Mouse (Mus musculus) myocyte (in vitro differentiated cells): Measurements from ENCODE around the gene Pnpla2. TPM values are rescaled to one million over a fixed set of nuclear protein-coding genes. Genes with fewer than 3 reads are reported as not detected.

Source experiments
- H3K27me3 ChIP-seq: one replicate; pipeline ENCODE4 v1.6.1; 2011; ENCODE audit not compliant: control insufficient read depth, insufficient read depth, insufficient read length
- H3K36me3 ChIP-seq: one replicate; pipeline ENCODE4 v1.6.1; 2011; ENCODE audit not compliant: control insufficient read depth, insufficient read depth
- H3K4me2 ChIP-seq: one replicate; pipeline ENCODE4 v1.6.1; 2011; ENCODE audit warnings: low read depth, control low read depth
- H3K4me3 ChIP-seq: one replicate; pipeline ENCODE4 v1.5.1; 2011; ENCODE audit warnings: mild to moderate bottlenecking, control low read depth, moderate library complexity
- H3K79me2 ChIP-seq: one replicate; pipeline ENCODE4 v1.6.1; 2011; ENCODE audit not compliant: control insufficient read depth, insufficient read depth
- H3ac ChIP-seq: one replicate; pipeline ENCODE4 v1.6.1; 2011; ENCODE audit not compliant: control insufficient read depth, insufficient read length
- CEBPB ChIP-seq: IDR thresholded peaks from 2 replicates; pipeline ENCODE4 v1.6.1; 2011; ENCODE audit warnings: mild to moderate bottlenecking, moderate library complexity; ENCODE audit not compliant: poor library complexity, insufficient read depth, severe bottlenecking
- E2F4 ChIP-seq: IDR thresholded peaks from one replicate; pipeline ENCODE4 v1.6.1; 2011; ENCODE audit warnings: mild to moderate bottlenecking, control low read depth, moderate library complexity; ENCODE audit not compliant: insufficient read depth
- MAX ChIP-seq: IDR thresholded peaks from one replicate; pipeline ENCODE4 v1.6.1; 2011; ENCODE audit warnings: low read depth, mild to moderate bottlenecking, control low read depth
- MYOD1 ChIP-seq, 3 experiments: IDR thresholded peaks; one replicate each; pipeline ENCODE4 v1.6.1; 2011; ENCODE audit warnings: control low read depth in 2 of 3, low read depth in 2 of 3, mild to moderate bottlenecking in 2 of 3, moderate library complexity in 1 of 3; ENCODE audit not compliant: insufficient read length in 2 of 3, control insufficient read depth in 1 of 3
- MYOG ChIP-seq, 3 experiments: IDR thresholded peaks; one replicate each; pipeline ENCODE4 v1.6.1; 2011; ENCODE audit warnings: control low read depth in 2 of 3, low read depth in 2 of 3, mild to moderate bottlenecking in 2 of 3; ENCODE audit not compliant: insufficient read length in 2 of 3, control insufficient read depth in 1 of 3, insufficient read depth in 1 of 3
- POLR2A ChIP-seq: IDR thresholded peaks from one replicate; pipeline ENCODE4 v1.6.1; 2011; ENCODE audit warnings: low read depth, mild to moderate bottlenecking, control low read depth, moderate library complexity; ENCODE audit not compliant: insufficient read length
- POLR2AphosphoS2 ChIP-seq: IDR thresholded peaks from one replicate; pipeline ENCODE4 v1.6.1; 2011; ENCODE audit warnings: low read depth, control low read depth; ENCODE audit not compliant: insufficient read length
- REST ChIP-seq: IDR thresholded peaks from one replicate; pipeline ENCODE4 v1.6.1; 2011; ENCODE audit warnings: mild to moderate bottlenecking, control low read depth, moderate library complexity; ENCODE audit not compliant: insufficient read depth, insufficient read length
- SRF ChIP-seq: IDR thresholded peaks from one replicate; pipeline ENCODE4 v1.6.1; 2011; ENCODE audit warnings: low read depth; ENCODE audit not compliant: control insufficient read depth, insufficient read length
- TCF12 ChIP-seq: IDR thresholded peaks from one replicate; pipeline ENCODE4 v1.6.1; 2011; ENCODE audit warnings: mild to moderate bottlenecking, control low read depth; ENCODE audit not compliant: poor library complexity, insufficient read depth, severe bottlenecking
- TCF3 ChIP-seq: IDR thresholded peaks from one replicate; pipeline ENCODE4 v1.6.1; 2011; ENCODE audit warnings: low read depth, control low read depth; ENCODE audit not compliant: insufficient read length
- USF1 ChIP-seq: IDR thresholded peaks from one replicate; pipeline ENCODE4 v1.6.1; 2011; ENCODE audit warnings: low read depth, mild to moderate bottlenecking, control low read depth, moderate library complexity
- polyA plus RNA-seq: library from polyadenylated mRNA; unstranded; fragments of >200 nt; fragmentation: generic; extraction: Trizol; gene quantifications from one replicate; pipeline ENCODE4 v1.2.1, GENCODE M21; 2012; ENCODE audit warnings: missing spikeins

Gene Pnpla2
- polyA plus RNA-seq, 1 experiment: 50.5 TPM

- H3K27me3 ChIP-seq: no peaks in the 10 kb centered on the region
- H3K4me3 ChIP-seq: no peak overlapping the region
- peaks cover 4% of the 10 kb centered on the region for H3K36me3 ChIP-seq
- peaks cover 38% of the 10 kb centered on the region for H3K79me2 ChIP-seq
- TF ChIP-seq POLR2AphosphoS2: no peak
- no peak for TF ChIP-seq USF1
- no peak for TF ChIP-seq POLR2A
- TF ChIP-seq REST: no peak
- no peak for TF ChIP-seq TCF3
- no peak for TF ChIP-seq CEBPB
- no peak for TF ChIP-seq MYOD1 (IDR thresholded peaks at IDR 0.05; ENCODE audit: control insufficient read depth in 1 of 3, insufficient read length in 2 of 3, low read depth in 2 of 3)
- no peak for TF ChIP-seq TCF12
- no peak for TF ChIP-seq MAX
- no peak for TF ChIP-seq E2F4
- no peak for TF ChIP-seq SRF
- no peak for TF ChIP-seq MYOG (IDR thresholded peaks at IDR 0.05; ENCODE audit: control insufficient read depth in 1 of 3, insufficient read depth in 1 of 3, insufficient read length in 2 of 3, low read depth in 2 of 3)
- no peak overlapping the region for H3K4me2 ChIP-seq
- no peak overlapping the region for H3ac ChIP-seq
These were observed 27.6 kb downstream of the Pnpla2 start for GRCm38 (mm10) chr7:141482531-141483024.

DNA sequence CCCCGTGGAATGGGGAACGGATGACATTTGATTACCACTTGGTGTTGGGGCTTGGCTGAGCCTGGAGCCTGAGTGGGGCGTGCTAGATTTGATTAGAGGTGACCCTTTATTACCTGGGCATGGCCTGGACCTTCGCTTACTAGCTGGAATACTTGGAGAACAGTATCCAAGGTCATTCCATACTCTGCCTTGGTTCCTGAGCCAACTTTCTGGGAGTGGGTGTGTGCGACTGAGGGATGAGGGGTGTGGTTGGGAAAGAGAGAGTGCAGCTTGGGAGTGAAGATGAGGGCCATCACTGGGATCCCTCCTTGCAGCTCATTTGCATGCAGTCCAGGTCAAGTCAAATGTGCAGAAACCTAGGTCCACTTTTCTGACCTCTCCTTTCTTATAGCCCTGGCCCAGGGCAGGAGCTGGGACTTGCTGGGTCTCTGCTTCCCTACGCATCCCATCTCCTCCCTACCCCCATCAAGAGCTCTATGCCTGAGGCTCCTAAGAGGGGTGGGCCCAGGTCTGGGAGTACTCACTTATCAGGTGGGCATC, 28.2 kb downstream of the Pnpla2 start:
- no peak overlapping the region for H3K4me3 ChIP-seq
- no peak overlapping the region for H3ac ChIP-seq
- H3K4me2 ChIP-seq: no peak overlapping the region
- no peaks in the 10 kb centered on the region for H3K27me3 ChIP-seq
- TF ChIP-seq REST: no peak
- TF ChIP-seq E2F4: no peak
- TF ChIP-seq TCF3: no peak
- no peak for TF ChIP-seq CEBPB
- no peak for TF ChIP-seq POLR2A
- TF ChIP-seq MYOG (IDR thresholded peaks at IDR 0.05; ENCODE audit: control insufficient read depth in 1 of 3, insufficient read depth in 1 of 3, insufficient read length in 2 of 3, low read depth in 2 of 3): no peak
- TF ChIP-seq SRF: no peak
- TF ChIP-seq USF1: no peak
- no peak for TF ChIP-seq POLR2AphosphoS2
- H3K79me2 ChIP-seq: peaks cover 32% of the 10 kb centered on the region
- peaks cover 4% of the 10 kb centered on the region for H3K36me3 ChIP-seq

GRCm38 (mm10) chr7:141484186-141485120, 29.5 kb downstream of the Pnpla2 start:
- no peak overlapping the region for H3ac ChIP-seq
- peaks cover 23% of the 10 kb centered on the region for H3K79me2 ChIP-seq
- no peak overlapping the region for H3K4me2 ChIP-seq
- H3K27me3 ChIP-seq: no peaks in the 10 kb centered on the region
- H3K4me3 ChIP-seq: no peak overlapping the region
- TF ChIP-seq POLR2AphosphoS2 (no peak), CEBPB (no peak), TCF3 (no peak), E2F4 (no peak), REST (no peak), SRF (no peak), TCF12 (no peak), MYOG (IDR thresholded peaks at IDR 0.05; ENCODE audit: control insufficient read depth in 1 of 3, insufficient read depth in 1 of 3, insufficient read length in 2 of 3, low read depth in 2 of 3) (no peak), MAX (no peak), POLR2A (no peak), USF1 (no peak), MYOD1 (IDR thresholded peaks at IDR 0.05; ENCODE audit: control insufficient read depth in 1 of 3, insufficient read length in 2 of 3, low read depth in 2 of 3) (no peak)
- peaks cover 4% of the 10 kb centered on the region for H3K36me3 ChIP-seq

DNA sequence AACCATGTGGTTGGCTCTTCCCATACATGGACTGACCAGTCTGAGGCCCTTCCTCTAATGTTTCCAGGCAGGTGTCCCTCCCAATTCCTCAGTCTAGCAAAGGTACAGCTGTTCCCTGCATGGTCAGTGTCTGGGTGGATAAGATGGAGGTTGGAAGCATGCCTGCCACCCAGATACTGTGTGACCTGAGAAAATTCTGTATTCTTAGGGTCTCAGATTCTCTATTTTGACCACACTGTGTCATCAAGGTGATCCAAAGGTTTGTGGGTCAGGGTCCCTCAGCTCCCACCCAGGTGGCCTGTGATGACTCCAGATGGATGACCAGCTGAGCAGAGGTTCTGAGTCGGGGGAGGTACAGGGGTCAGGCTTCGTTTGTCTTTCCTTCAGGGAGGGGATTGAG, 30.2 kb downstream of the Pnpla2 start:
- Histone ChIP-seq H3K27me3 (no peaks in the 10 kb centered on the region), H3K36me3 (peaks cover 4% of the 10 kb centered on the region), H3ac (no peak overlapping the region), H3K4me3 (no peak overlapping the region), H3K79me2 (peaks cover 16% of the 10 kb centered on the region), H3K4me2 (no peak overlapping the region)
- no peak for TF ChIP-seq E2F4
- no peak for TF ChIP-seq MYOD1 (IDR thresholded peaks at IDR 0.05; ENCODE audit: control insufficient read depth in 1 of 3, insufficient read length in 2 of 3, low read depth in 2 of 3)
- no peak for TF ChIP-seq MYOG (IDR thresholded peaks at IDR 0.05; ENCODE audit: control insufficient read depth in 1 of 3, insufficient read depth in 1 of 3, insufficient read length in 2 of 3, low read depth in 2 of 3)
- no peak for TF ChIP-seq REST
- TF ChIP-seq POLR2A: no peak
- no peak for TF ChIP-seq SRF
- TF ChIP-seq CEBPB: no peak
- TF ChIP-seq POLR2AphosphoS2: no peak
- no peak for TF ChIP-seq TCF3
- TF ChIP-seq MAX: no peak
- TF ChIP-seq USF1: no peak
- TF ChIP-seq TCF12: no peak
